Mouse (Mus musculus) kidney, postnatal 0 days (tissue): Measurements from ENCODE around the gene Rapgef4. TPM values are rescaled to one million over a fixed set of nuclear protein-coding genes. Genes with fewer than 3 reads are reported as not detected.

Source experiments
- ATAC-seq: fragments of 200-750 bp; cut with Nextera tagmentation; replicated peaks from 2 replicates; pipeline ENCODE4 v1.8.0; 2017; ENCODE audit warnings: low read depth, moderate number of reproducible peaks, moderate TSS enrichment, moderate library complexity; ENCODE audit not compliant: low FRiP score
- DNase-seq: peaks from one replicate; pipeline ENCODE4 v3.0.0-alpha.2; 2016; ENCODE audit warnings: low spot score
- H3K27ac ChIP-seq: fragments of 300-500 bp; sonication (generic); 2 replicates; pipeline ENCODE4 v1.5.1; 2014; ENCODE audit warnings: mild to moderate bottlenecking
- H3K27me3 ChIP-seq: fragments of 300-500 bp; sonication (generic); 2 replicates; pipeline ENCODE4 v1.6.1; 2014; ENCODE audit warnings: low read length, mixed read lengths; ENCODE audit not compliant: insufficient read depth
- H3K36me3 ChIP-seq: fragments of 300-500 bp; sonication (generic); 2 replicates; pipeline ENCODE4 v1.6.1; 2014; ENCODE audit warnings: low read length, mixed read lengths; ENCODE audit not compliant: insufficient read depth
- H3K4me1 ChIP-seq: fragments of 300-500 bp; sonication (generic); replicated peaks from 2 replicates; pipeline ENCODE4 v1.6.1; 2014; ENCODE audit warnings: antibody characterized with exemption, low read length, mixed read lengths; ENCODE audit not compliant: insufficient read depth
- H3K4me2 ChIP-seq: fragments of 300-500 bp; sonication (generic); 2 replicates; pipeline ENCODE4 v1.6.1; 2014; ENCODE audit warnings: mild to moderate bottlenecking, low read length, moderate library complexity, mixed read lengths
- H3K4me3 ChIP-seq: fragments of 300-500 bp; sonication (generic); replicated peaks from 2 replicates; pipeline ENCODE4 v1.5.1; 2014; ENCODE audit warnings: low read depth, low read length
- H3K9ac ChIP-seq: fragments of 300-500 bp; sonication (generic); 2 replicates; pipeline ENCODE4 v1.6.1; 2014; ENCODE audit warnings: low read depth, low read length
- H3K9me3 ChIP-seq: fragments of 300-500 bp; sonication (generic); replicated peaks from 2 replicates; pipeline ENCODE4 v1.6.1; 2016; ENCODE audit warnings: low read length, inconsistent platforms, mixed read lengths
- CTCF ChIP-seq: IDR thresholded peaks from 2 replicates; pipeline ENCODE4 v1.5.1; 2016; ENCODE audit warnings: antibody characterized with exemption, low read depth, mild to moderate bottlenecking, moderate library complexity
- WGBS: fragments of 180-500 bp; shearing (Covaris S2); extraction: QIAGEN DNeasy Blood & Tissue Kit; methylation state at CpG from one replicate; pipeline ENCODE4 v1.1.7; 2014; 5-methylcytosine and 5-hydroxymethylcytosine counted together
- polyA plus RNA-seq: library from polyadenylated mRNA; unstranded; fragments of >200 nt; fragmentation: Nextera tagmentation; extraction: Ambion mirVana; gene quantifications from 2 replicates; pipeline ENCODE4 v1.2.1, GENCODE M21; 2015

Gene Rapgef4
- polyA plus RNA-seq, 1 experiment from 2014 or later = 4.6 TPM

GRCm38 (mm10) chr2:72021440-72021839, 40.4 kb downstream of the Rapgef4 start:
- DNase-seq (no peak), ATAC-seq (no peak)
- no peak overlapping the region for H3K4me3 ChIP-seq
- no peaks in the 10 kb centered on the region for H3K9me3 ChIP-seq
- H3K27me3 ChIP-seq = no peaks in the 10 kb centered on the region
- H3K36me3 ChIP-seq = no peaks in the 10 kb centered on the region
- no peak overlapping the region for H3K4me2 ChIP-seq
- H3K9ac ChIP-seq = no peak overlapping the region
- no peak for TF ChIP-seq CTCF
- 69% methylated on average over 5 of the region's 5 CpGs for WGBS
- H3K4me1 ChIP-seq = no peaks in the 10 kb centered on the region
- no peak overlapping the region for H3K27ac ChIP-seq

- DNase-seq (peak; percentile 4), ATAC-seq (peak; percentile 43; the same call in 1 of the 2 replicates)
- WGBS = 64% methylated on average over 3 of the region's 3 CpGs
- TF ChIP-seq CTCF = peak; percentile 30; the same call in 1 of the 2 replicates
- no peaks in the 10 kb centered on the region for H3K4me1 ChIP-seq
- H3K9me3 ChIP-seq = no peaks in the 10 kb centered on the region
- no peaks in the 10 kb centered on the region for H3K27me3 ChIP-seq
- no peak overlapping the region for H3K4me3 ChIP-seq
- H3K4me2 ChIP-seq = no peak overlapping the region
- no peak overlapping the region for H3K27ac ChIP-seq
- no peak overlapping the region for H3K9ac ChIP-seq
- H3K36me3 ChIP-seq = no peaks in the 10 kb centered on the region
Measured at GRCm38 (mm10) chr2:72021845-72022244, 40.8 kb downstream of the Rapgef4 start.

GRCm38 (mm10) chr2:72023791-72024190, 42.8 kb downstream of the Rapgef4 start:
- no peak for DNase-seq
- WGBS = 85% methylated on average over 5 of the region's 5 CpGs

GRCm38 (mm10) chr2:72025660-72026059, 44.6 kb downstream of the Rapgef4 start:
- H3K4me1 ChIP-seq = no peaks in the 10 kb centered on the region
- DNase-seq (no peak), ATAC-seq (no peak)
- no peak overlapping the region for H3K27ac ChIP-seq
- H3K4me2 ChIP-seq = no peak overlapping the region
- H3K9me3 ChIP-seq = no peaks in the 10 kb centered on the region
- WGBS = 92% methylated on average over 5 of the region's 5 CpGs
- H3K27me3 ChIP-seq = no peaks in the 10 kb centered on the region
- no peak overlapping the region for H3K4me3 ChIP-seq
- no peaks in the 10 kb centered on the region for H3K36me3 ChIP-seq
- no peak for TF ChIP-seq CTCF
- H3K9ac ChIP-seq = no peak overlapping the region

More at GRCm38 (mm10) chr2:72023791-72024190, 42.8 kb downstream of the Rapgef4 start:
- no peak for TF ChIP-seq CTCF
- H3K9ac ChIP-seq = no peak overlapping the region
- H3K4me3 ChIP-seq = no peak overlapping the region
- no peak overlapping the region for H3K27ac ChIP-seq
- no peak overlapping the region for H3K4me2 ChIP-seq
- H3K9me3 ChIP-seq = no peaks in the 10 kb centered on the region
- no peak for ATAC-seq
- H3K4me1 ChIP-seq = no peaks in the 10 kb centered on the region
- H3K36me3 ChIP-seq = no peaks in the 10 kb centered on the region
- no peaks in the 10 kb centered on the region for H3K27me3 ChIP-seq

- 90% methylated on average over 1 of the region's 1 CpGs for WGBS
- H3K27ac ChIP-seq = no peak overlapping the region
- no peaks in the 10 kb centered on the region for H3K27me3 ChIP-seq
- H3K4me3 ChIP-seq = no peak overlapping the region
- no peaks in the 10 kb centered on the region for H3K9me3 ChIP-seq
- no peaks in the 10 kb centered on the region for H3K36me3 ChIP-seq
- TF ChIP-seq CTCF = no peak
- H3K4me2 ChIP-seq = no peak overlapping the region
- no peak for DNase-seq
- no peaks in the 10 kb centered on the region for H3K4me1 ChIP-seq
- no peak overlapping the region for H3K9ac ChIP-seq
- no peak for ATAC-seq
Measured at GRCm38 (mm10) chr2:72026506-72026905, 45.5 kb downstream of the Rapgef4 start.

GRCm38 (mm10) chr2:72029081-72029480, 48.0 kb downstream of the Rapgef4 start:
- WGBS = 69% methylated on average over 1 of the region's 1 CpGs
- H3K9ac ChIP-seq = no peak overlapping the region
- no peak overlapping the region for H3K27ac ChIP-seq
- H3K9me3 ChIP-seq = no peaks in the 10 kb centered on the region
- no peak for TF ChIP-seq CTCF
- DNase-seq = no peak
- no peaks in the 10 kb centered on the region for H3K4me1 ChIP-seq
- H3K4me2 ChIP-seq = no peak overlapping the region
- no peaks in the 10 kb centered on the region for H3K27me3 ChIP-seq
- H3K4me3 ChIP-seq = no peak overlapping the region
- H3K36me3 ChIP-seq = no peaks in the 10 kb centered on the region
- ATAC-seq = no peak

- no peaks in the 10 kb centered on the region for H3K4me1 ChIP-seq
- no peak overlapping the region for H3K9ac ChIP-seq
- no peak for TF ChIP-seq CTCF
- no peaks in the 10 kb centered on the region for H3K36me3 ChIP-seq
- H3K27ac ChIP-seq = no peak overlapping the region
- H3K4me2 ChIP-seq = no peak overlapping the region
- no peak for ATAC-seq
- 87% methylated on average over 5 of the region's 5 CpGs for WGBS
- no peaks in the 10 kb centered on the region for H3K27me3 ChIP-seq
- H3K9me3 ChIP-seq = no peaks in the 10 kb centered on the region
- H3K4me3 ChIP-seq = no peak overlapping the region
- DNase-seq = no peak
Measured at GRCm38 (mm10) chr2:72029586-72030144, 48.6 kb downstream of the Rapgef4 start.
